Mouse (Mus musculus) liver (tissue): ENCODE measurements around the gene Saa2.
A peak's percentile ranks its signal among the peaks of the same experiment; 100 is the strongest.
"Not testable (repeated sequence)": the region's sequence is repeated elsewhere in the genome, so short reads cannot be mapped to it uniquely, and the experiment has no call there.

Source experiments
- DNase-seq: peaks from one replicate; pipeline ENCODE4 v3.0.0-alpha.2; 2020; ENCODE audit warnings: mixed read lengths

Gene Saa2

DNA sequence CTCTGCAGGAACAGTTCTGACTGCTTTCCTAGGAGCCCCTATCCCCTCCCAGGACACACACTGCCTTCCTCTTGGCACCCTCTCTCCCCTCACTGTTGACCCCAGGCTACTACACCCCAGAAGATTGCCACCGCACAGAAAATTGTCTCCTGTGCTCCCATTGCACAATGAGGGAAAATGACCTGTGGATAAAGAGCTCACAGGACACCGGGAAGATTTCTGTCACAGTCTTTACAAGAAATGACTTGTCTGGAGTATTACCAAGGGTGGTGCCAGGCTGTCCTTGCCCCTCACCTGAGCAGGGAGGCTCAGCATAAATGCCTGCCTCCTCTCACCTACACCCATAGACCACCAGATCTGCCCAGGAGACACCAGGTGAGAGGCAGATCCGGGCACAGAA lies at the start of gene Saa2:
Gene Saa2 (plus strand): TSS at position 301 of the 400 bp plus-strand sequence.
- DNase-seq, result no peak

DNA sequence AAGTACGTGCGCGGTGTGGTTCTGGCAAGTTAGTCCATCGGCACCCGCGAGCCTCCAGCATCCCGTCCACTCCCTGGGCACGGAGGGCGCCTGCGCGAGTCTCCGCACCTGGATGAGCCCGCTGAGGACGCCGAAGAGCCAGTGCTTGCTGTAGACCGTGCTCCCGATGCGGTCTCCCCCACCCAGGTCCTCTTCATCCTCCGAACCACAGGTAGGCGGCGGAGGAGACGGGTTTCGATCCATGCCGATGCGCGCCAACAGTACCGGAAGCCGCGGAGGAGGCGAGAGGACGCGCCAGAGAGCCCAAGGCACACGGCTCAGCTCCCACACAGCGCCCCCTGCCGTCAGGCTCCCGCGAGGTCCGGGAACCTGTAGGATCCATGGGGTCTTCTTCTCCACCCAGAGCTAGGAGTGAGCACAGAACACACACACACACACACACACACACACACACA lies 41.2 kb upstream of the Saa2 start, which contains the start of gene Saal1:
Gene Saal1 (minus strand): TSS at position 291 of the 455 bp plus-strand sequence.
- peak; percentile 90 for DNase-seq

DNA sequence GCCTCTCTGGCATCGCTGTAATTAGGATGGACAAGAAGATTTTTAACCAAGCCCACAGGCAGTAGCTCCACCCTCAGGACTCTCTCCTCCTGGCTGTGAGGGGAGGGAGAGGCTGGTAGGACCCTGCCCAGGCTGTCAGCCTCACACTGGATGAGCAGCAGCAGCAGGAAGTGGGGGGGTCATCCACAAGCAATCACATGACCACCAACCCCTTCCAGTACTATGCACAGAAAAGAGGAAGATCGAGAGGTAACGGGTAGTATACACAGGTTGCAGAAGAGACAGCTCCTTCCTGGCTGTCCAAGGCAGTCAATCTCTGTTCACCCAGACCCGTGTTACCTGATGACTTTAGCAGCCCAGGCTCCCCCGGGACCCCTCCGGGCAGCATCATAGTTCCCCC lies 39.3 kb upstream of the Saa2 start:
- DNase-seq, result peak; percentile 10

DNA sequence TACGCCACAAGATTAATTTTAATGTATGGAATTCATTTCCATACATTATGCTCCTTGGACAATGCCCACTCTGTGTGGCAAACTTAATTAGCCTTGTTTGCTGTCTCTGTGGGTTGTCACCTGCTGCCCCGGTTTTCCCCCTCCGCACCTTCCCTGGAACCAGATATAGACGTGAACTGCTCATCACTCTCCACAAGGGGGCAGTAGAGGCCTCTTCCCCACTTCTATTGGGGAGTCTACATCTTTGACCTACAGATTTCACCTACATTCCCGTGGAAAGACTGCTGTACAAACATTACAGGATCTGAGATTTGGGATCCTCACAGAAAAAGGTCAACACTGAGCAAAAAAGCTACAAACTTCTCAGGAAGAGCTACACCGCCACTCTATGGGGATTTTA lies 37.1 kb upstream of the Saa2 start:
- DNase-seq, result peak; percentile 70

DNA sequence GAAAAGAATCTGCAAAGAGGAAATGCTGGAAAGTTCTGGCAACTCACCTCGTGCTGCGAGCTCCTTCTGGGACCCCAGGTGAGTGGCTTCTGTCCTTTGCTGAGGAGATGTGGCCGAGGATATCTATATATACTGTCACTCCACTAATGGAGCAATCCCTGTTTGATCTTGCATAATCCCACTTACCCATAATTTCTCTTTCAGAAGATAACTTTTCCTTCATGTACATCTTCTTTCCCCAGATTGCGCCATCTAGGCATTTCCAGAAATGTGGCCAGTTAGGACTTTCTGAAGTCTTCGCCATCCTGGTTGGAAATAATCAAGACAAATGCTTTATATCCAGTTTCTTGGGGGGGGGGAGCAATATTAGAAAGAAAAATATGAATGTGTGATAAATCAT lies 36.0 kb upstream of the Saa2 start, which contains the start of gene Saa3:
Gene Saa3 (minus strand): TSS at position 101 of the 400 bp plus-strand sequence.
- no peak for DNase-seq

DNA sequence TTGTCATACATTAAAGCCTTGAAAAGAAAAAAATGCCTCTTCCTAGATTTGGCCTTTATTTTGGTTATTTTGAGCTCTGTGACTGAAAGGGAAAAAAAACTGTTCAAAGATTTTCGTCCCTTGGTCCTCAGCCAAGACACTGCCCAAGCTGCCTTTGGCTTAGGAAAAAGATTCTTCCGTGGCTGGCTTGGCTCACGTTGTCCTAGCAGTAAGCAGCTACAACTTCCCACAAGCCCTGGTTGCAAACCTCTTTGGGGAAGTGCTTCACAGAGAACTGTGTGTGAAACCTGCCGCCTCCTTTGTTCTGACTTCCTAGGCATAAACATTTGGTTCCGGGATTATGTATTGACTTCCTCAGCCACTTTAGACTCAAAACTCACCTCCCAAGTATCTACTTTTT lies 34.7 kb upstream of the Saa2 start:
- DNase-seq, result no peak

DNA sequence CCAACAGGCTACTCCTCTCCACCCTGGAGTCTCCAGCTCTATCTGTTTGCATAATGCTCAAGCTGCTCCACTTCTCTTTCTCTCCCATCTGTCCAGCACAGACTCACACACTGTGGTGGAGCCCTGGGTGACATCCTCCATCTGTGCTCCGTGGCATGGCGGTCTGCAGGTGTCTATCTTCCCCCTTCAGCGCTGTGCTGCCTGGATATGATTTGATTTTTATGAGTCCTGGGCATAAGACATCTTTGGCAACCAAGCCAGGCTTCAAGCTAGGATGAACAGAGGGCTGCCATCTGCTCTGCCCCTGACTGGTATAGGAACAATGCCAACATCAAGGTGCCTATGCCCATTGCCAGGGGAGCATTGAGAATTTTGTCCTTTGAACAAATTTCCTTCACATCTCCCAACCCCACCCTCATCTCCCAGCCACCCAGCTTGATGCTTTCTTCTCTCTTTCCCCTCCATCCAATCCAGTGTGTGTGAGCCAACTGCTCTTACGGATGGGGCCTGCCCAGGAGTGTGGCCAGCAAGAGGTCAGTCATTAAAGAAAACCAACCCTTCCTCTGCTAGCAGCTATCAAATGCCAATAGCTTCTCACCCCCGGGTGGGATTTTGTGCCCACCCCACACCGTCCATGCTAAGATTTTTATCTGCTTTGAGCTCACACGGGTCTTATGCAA lies 32.9 kb upstream of the Saa2 start:
- no peak for DNase-seq

DNA sequence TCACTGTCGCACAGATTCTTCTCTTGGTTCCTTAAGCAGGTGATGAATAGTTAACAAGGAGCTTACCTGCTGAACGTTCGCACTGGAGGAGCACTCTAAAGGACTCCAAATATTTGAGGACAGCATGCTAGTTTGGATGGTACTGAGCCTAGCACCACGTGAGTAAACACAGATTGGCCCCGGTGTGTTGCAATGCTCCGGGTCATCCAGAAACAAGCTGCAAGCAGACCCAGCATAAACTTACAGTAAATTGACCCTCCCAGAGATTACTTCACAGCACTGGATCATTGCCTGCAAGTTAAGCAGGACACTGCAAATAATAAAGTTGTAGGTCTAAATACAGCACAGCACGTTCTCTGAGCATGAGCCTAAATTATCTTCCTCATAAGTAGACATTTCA lies 32.1 kb upstream of the Saa2 start:
- DNase-seq, result peak; percentile 45

DNA sequence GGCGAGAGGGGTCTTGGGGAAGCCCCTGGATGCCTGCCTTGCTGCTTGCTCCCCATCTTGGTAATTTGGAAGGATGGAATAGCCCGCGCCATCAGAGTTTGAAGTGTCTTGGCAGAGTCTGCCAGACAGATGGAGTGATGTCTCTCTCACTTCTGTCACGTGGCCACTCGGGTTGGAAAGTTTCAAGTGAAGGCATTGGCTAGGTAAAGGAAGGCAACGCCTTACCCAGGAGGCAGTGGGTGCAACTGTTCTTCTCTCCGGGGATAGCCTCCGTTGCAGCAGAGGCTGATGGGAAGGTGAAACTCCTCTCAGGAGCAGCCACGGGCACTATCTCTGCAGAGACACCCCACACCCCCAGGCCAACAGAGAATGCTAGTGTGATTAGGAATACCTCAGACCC lies 31.1 kb upstream of the Saa2 start:
- DNase-seq, result no peak

DNA sequence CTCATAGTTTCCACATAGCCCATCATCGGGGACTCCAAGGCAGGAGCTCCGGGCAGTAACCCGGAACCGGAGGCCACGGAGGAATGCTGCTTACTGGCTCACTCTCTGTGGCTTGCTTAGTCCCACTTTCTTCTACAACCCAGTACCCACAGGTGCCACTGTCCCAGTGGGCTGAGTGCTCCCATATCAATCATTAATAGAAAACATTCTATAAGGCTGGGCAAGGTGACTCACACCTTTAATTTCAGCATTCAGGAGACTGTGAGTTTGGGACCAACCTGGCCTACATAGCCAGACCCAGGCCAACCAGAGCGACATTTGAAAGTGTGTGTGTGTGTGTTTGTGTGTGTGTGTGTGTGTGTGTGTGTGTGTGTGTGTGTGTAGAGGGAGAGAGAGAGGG lies 28.2 kb upstream of the Saa2 start:
- no peak for DNase-seq

DNA sequence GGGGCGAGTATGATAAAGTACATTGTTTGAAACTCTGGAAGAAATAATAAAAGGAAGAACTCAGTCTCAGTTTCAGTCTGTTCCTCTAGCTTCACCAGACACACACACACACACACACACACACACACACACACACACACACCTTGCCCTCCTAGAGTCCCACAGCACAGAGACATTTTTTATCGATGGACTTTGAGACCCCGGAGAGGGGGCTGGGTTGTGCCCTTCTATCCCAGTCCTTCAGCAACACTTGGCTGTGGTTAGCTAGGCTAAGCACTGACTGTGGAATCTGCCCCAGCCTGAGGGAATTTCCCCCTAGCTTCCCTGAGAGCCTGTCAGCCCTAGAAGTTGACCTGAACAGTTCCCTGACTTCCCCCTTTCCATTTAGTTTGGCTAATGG lies 27.7 kb upstream of the Saa2 start:
- DNase-seq, result peak; percentile 6

DNA sequence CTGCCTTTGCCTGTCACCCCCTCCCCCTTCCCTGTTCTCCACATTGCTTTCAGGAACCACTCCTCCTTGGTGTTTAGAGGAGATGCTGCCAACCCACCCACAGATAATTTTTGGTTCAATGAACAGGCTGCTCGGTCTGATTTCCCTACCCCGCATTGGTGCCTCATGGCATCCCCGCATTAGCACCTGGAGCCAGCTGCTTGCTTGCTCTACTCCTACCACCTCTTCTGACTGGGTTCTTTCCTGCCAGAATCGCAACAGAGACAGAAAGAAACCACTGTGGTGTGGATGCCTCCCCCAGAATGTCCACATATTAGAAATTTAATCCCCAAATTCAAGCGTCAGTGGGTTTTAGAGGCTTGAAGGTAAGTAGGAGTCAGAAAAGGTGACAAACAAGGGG lies 27.2 kb upstream of the Saa2 start:
- no peak for DNase-seq

DNA sequence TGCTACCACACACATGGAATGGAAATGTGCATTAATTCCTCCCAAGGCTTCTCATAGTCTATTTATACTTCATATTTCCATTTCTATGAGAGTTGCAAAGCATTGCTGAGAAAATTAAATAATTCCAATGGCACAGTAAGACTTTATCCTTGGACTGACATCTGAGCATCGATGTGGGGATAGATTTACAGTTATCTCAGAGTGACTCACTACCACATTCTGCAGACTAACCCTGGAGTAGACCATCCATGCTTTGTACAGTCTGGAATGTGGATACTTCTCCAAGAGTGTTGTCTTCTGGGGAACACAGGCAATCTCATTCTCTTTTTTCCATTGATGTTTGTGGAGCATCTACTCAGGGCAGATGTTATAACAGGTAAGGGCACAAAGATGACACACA lies 24.0 kb upstream of the Saa2 start:
- no peak for DNase-seq

DNA sequence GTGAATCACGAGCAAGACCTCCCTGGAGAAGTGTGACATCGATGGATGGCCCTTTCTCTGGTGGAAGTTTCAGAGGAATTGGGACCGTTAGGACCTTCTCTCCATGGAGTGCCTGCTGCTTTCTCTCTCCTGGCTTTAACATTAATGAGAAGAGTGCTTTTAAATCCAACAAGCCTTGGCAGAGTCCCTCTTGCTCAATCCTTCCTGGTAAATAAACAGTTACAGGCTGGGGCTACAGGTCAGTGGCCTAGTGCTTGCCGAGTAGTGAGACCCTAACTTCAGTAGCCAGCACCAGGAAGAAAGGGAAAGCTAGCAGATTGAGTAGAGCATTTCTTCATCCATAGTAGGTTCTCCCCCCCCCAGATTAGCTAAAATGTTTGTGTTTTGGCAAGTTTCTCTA lies 19.1 kb upstream of the Saa2 start, which contains the start of gene Saa4:
Gene Saa4 (minus strand): TSS at position 146 of the 400 bp plus-strand sequence.
- no peak for DNase-seq

DNA sequence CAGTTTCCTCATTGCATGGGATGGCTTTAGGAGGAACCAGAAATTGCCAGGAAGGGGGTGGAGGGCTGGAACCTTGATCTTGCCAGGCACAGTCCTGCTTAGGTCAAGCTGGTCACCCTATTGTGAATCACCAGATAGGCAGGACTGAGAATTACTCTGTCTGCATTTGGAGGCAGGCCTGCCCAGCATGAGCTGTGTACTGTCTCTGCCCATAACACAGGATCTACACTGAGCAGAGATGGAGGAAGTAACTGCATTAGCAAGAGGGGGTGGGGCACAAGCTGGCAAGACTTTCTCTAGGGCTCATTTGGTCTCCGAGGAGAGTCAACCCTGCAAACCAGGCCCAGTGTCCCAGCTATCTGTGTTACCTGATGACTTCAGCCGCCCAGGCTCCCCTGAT lies 16.6 kb upstream of the Saa2 start:
- no peak for DNase-seq

DNA sequence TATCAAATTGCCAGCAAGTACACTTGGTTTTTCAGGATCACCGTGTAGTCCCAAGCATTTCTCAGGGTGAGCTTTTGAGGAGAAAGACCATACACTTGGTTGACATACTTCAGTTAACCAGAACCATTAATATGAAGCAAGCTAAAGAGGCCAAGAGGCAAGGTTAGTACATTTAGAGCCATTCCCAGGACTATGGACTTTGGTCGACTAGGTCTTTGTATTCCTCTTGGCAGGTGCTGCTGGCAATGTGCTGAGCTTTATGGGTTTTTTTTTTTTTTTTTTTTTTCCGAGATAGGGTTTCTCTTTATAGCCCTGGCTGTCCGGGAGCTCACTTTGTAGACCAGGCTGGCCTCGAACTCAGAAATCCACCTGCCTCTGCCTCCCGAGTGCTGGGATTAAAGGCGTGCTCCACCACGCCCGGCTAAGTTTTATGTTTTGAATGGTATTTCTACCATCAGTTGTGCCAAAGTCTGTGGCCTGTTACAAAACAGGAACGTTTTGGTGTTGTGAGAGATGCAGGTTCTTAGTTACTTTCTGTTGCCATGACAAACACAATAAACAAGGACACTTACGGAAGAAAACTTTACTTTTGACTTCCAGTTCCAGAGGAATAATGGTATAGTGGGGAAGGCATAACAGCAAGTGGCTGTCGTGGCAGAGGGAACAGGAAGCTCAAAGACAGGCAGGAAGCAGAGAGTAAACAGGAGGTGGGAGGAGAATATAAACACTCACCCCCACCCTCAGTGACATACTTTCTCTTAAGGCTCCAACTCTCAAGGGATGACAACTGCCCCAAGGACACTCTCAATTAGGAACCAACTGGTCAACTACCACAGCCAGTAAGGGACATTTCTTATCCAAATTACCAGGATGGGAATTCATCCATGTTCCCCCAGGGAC lies 12.8 kb upstream of the Saa2 start:
- DNase-seq, result no peak

DNA sequence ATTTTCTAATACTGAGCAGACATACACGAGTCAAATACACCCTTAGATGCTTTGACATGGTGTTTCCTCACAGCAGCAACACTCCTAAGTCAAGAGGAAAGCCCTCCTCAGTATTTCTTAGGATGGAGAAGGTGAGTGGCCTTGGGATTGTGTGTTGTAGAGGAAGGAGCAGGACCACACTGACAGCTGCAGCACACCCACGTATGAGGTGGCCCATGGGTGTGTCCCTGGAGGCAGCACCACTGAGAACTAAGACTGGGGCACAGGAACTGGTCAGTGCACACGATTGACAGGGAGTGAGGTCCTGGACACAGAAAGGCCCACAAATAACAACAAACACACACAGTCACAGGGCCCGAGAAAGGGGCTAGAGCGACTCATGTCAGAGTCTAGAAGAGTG lies 11.5 kb upstream of the Saa2 start:
- not testable (repeated sequence) for DNase-seq

DNA sequence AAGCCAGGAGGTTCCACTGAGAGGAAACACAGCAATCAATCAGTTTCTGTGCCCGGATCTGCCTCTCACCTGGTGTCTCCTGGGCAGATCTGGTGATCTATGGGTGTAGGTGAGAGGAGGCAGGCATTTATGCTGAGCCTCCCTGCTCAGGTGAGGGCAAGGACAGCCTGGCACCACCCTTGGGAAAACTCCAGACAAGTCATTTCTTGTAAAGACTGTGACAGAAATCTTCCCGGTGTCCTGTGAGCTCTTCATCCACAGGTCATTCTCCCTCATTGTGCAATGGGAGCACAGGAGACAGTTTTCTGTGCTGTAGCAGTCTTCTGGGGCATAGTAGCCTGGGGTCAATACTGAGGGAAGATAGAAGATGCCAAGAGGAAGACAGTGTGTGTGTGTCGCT lies 8.7 kb upstream of the Saa2 start, which contains the start of gene Saa1:
Gene Saa1 (minus strand): TSS at position 101 of the 400 bp plus-strand sequence.
- DNase-seq, result not testable (repeated sequence)

DNA sequence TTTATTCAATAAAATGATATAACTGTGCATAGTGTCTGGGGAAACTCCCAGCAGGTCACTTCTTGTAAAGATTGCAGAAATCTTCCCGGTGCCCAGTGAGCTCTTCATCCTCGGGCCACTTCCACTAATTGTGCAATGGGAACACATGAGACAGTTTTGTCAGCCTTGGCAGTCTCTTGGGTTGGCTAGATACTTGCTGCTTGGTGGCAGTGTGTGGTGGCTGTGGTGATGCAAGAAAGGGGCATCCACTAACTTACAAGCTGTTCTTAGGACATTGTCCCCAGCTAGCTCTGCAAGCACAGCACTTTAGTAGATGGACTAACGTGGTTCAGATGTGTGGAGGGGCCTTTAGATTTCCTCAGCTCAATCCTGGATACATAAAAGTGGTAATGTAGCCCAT lies 5.8 kb upstream of the Saa2 start:
- no peak for DNase-seq

DNA sequence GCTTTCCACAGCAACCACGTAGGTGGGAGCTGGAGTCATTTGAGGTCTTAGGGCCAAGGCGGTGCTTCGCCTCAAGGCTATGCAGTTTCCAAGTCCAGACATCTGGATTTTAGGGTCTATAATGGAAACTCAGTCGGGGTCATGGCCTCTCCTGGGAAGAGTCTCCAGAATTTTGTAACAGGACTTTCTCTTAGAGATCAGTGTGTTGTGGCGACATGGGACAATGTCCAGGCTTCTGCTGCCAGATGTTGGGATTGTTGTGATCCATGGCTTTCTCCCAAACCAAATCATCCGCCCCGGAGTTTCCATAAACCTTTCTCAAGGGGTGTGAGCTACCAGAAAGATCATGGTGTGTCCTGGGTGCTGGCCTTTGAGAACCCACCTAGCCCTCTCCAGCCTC lies 5.2 kb upstream of the Saa2 start:
- no peak for DNase-seq

DNA sequence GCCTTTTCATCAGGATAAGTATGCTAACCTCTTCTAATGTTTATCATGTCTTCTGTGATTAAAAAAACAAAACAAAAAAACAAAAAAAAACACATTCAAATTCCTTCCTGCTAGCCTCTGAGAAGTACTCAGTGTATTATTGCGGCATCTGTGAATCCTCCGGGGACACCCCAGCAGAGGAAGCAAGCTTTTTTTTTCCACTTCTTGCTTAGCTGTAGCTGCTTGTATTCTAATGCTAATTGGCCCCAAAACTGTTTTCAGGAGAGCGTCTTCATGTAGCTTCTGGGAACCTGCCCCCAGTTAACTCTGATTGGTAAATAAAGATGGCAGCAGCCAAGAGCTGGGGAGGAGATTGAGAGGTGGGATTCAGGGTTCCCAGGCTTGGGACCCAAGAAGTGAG lies 3.1 kb upstream of the Saa2 start:
- DNase-seq, result no peak

DNA sequence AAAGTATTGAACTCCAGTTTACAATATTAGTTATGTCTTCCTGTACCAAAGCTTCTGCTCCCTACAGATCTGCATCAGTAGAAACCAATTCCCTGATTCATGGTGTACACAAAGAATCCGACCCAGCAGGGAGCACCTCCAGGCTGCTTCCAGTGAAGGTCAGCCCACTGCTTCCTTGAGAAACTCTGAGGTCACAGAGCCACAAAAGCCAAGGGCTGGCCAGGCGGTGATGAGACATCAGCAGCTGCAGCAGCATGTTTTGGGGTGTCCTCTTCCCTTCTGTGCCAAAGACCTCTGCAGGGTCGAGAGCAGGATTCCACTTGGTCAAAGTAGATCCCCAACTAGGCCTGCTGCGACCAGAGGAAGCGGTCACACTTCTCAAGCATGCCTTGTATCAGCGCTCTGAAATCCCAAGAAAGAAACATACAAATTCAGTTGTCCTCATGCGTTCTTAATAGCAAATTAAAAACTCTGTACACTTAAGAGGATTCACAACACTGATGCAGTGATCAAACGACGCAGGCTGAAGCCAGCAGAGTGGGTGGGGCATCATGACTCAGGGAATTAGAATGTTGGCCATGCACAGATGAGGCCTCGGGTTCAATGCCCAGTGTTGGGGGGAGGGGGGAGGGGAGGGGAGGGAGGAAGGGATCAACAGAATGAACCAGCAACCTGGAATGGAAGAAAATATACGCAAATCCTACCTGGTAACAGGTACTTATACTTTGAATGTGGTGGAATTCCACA lies 9.6 kb downstream of the Saa2 start:
- peak; percentile 36 for DNase-seq

DNA sequence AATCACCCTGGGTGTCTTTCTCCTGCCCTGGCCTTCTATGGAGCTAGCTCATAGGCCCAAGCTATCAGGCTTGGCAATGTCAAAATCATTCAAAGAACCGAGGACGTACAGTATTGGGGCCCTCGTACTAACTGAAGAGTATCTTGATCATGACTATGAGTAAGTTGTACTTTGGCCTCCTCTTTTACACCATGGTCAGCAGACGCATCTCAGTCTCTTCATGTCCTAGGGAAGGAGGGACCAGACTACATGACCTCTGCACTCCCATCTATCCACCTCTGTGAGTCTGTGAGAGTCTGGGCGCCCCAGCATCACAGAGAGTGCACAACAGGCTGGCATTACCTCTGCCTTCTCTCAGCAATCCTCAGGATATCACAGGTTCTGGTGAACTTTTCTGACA lies 11.0 kb downstream of the Saa2 start:
- DNase-seq, result no peak
